Mouse (Mus musculus): ENCODE data around the gene Zdhhc15.
"Not testable (repeated sequence)": the region's sequence is repeated elsewhere in the genome, so short reads cannot be mapped to it uniquely, and the experiment has no call there.

DNA sequence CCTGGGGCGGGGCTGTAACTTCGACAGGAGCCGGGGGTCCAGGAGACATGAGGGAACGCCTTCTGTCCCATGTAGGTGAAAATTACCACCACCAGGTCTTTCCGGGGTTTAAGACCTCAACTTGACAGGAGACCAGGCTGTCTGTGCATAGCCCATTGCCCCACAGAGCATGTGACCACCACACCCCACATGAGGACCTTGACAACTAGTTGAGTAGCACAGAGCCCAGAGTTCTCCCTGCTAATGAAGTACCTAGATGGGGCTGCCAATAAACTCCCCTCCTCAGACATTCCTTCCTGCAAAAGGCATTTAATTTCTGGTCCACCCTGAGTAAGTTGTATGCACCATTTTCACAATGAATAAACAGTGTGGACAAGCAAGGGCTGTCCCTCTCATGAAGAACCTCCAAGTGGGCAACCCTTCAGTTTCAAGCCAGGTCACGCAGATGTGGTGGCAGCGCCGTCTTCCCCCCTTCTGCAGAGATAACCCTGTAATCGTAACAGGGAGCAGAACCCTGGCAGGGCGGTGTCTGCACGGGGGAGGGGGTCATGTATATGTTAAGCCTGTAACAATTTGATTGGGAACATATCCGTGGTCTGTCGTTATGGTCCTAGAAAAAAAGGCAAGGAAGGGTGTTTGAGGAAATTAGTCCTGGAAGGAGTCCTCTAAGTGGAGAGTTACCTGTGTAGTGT lies 68.5 kb downstream of the Zdhhc15 start:
- TF ChIP-seq CTCF (IDR thresholded peaks at IDR 0.05; ENCODE audit: borderline replicate concordance, extremely low read depth, insufficient read depth, insufficient read length); POLR2A (IDR thresholded peaks at IDR 0.05; ENCODE audit: borderline replicate concordance, extremely low read depth, insufficient read depth, insufficient read length, poor library complexity, severe bottlenecking): not testable (repeated sequence)

Measured in brain, embryonic 14.5 days (tissue).